Mouse (Mus musculus): ENCODE data around the gene Cd68. TPM values are rescaled to one million over a fixed set of nuclear protein-coding genes. Genes with fewer than 3 reads are reported as not detected.

Cd68 gene
- total and polyA plus RNA-seq, 3 experiments = 82.2 to 343 (median 122) TPM

GRCm38 (mm10) chr11:69708614-69709265, 42.8 kb upstream of the Cd68 start:
- no peaks in the 10 kb centered on the region for H3K79me2 ChIP-seq (replicated peaks; ENCODE audit: control insufficient read depth, extremely low read depth, insufficient read depth, poor library complexity, severe bottlenecking)
- H3K9ac ChIP-seq (ENCODE audit: insufficient read depth, low read depth) = no peak overlapping the region

GRCm38 (mm10) chr11:69707873-69708381, 42.0 kb upstream of the Cd68 start:
- in situ Hi-C loops (cut with MboI; ENCODE audit: low pct_ligation_motif_present, low pct_unique_long_range_greater_than_20kb, low sequenced_read_pairs) = no loop called here
- H3K9ac ChIP-seq (ENCODE audit: insufficient read depth, low read depth) = no peak overlapping the region

More at GRCm38 (mm10) chr11:69708614-69709265, 42.8 kb upstream of the Cd68 start:
- no peak for TF ChIP-seq CTCF (conservative IDR thresholded peaks at IDR 0.05 in 1 of 2, IDR thresholded peaks at IDR 0.05 in 1 of 2; ENCODE audit: low read depth in 2 of 2, low read length in 2 of 2)
- no peak for TF ChIP-seq JUN (IDR thresholded peaks at IDR 0.05; ENCODE audit: insufficient read depth, low read depth, low read length)
- no peak for TF ChIP-seq USF2 (conservative IDR thresholded peaks at IDR 0.05; ENCODE audit: low read depth, low read length)
- TF ChIP-seq ETS1 (conservative IDR thresholded peaks at IDR 0.05; ENCODE audit: low read depth, low read length) = no peak
- TF ChIP-seq RAD21 (IDR thresholded peaks at IDR 0.05; ENCODE audit: low read depth, low read length) = no peak
- no peak for TF ChIP-seq KAT2A (IDR thresholded peaks at IDR 0.05; ENCODE audit: insufficient replicate concordance, low read length)
- TF ChIP-seq SIN3A (IDR thresholded peaks at IDR 0.05; ENCODE audit: low read length) = no peak
- no peak overlapping the region for H3K4me2 ChIP-seq (ENCODE audit: insufficient read depth, low read depth, poor library complexity, severe bottlenecking)
- no peak overlapping the region for H3K4me3 ChIP-seq (replicated peaks in 1 of 3; ENCODE audit: low read depth in 2 of 3, low read length in 2 of 3, poor library complexity in 1 of 3)
- H3K9me3 ChIP-seq (replicated peaks; ENCODE audit: low read length) = no peaks in the 10 kb centered on the region
- no peak overlapping the region for H3K27ac ChIP-seq (ENCODE audit: insufficient read depth, low read depth)
- dilution Hi-C loops (cut with MboI; ENCODE audit: extremely low pct_ligation_motif_present, extremely low pct_unique_long_range_greater_than_20kb, low sequenced_read_pairs) = no loop called here
- no peak for DNase-seq (ENCODE audit: extremely low read depth)
- in situ Hi-C loops (cut with MboI; ENCODE audit: low pct_ligation_motif_present, low pct_unique_long_range_greater_than_20kb, low sequenced_read_pairs) = no loop called here
- no peaks in the 10 kb centered on the region for H3K36me3 ChIP-seq (replicated peaks in 1 of 2; ENCODE audit: control insufficient read depth in 1 of 2, insufficient read depth in 1 of 2, low read length in 1 of 2)
- peaks cover 1% of the 10 kb centered on the region for H3K27me3 ChIP-seq (replicated peaks)
- H3K4me1 ChIP-seq (ENCODE audit: control insufficient read depth in 1 of 2, insufficient read depth in 2 of 2) = peaks cover 0 to 12% of the 10 kb centered on the region in 2 experiments; a peak in 1 of 4 replicates

More at GRCm38 (mm10) chr11:69707873-69708381, 42.0 kb upstream of the Cd68 start:
- Histone ChIP-seq H3K9me3 (replicated peaks; ENCODE audit: low read length) (no peaks in the 10 kb centered on the region), H3K27me3 (replicated peaks) (peaks cover 1% of the 10 kb centered on the region), H3K4me1 (ENCODE audit: control insufficient read depth in 1 of 2, insufficient read depth in 2 of 2) (peaks cover 0 to 12% of the 10 kb centered on the region in 2 experiments; a peak in 1 of 4 replicates), H3K4me3 (replicated peaks in 1 of 3; ENCODE audit: low read depth in 2 of 3, low read length in 2 of 3, poor library complexity in 1 of 3) (no peak overlapping the region), H3K79me2 (replicated peaks; ENCODE audit: control insufficient read depth, extremely low read depth, insufficient read depth, poor library complexity, severe bottlenecking) (no peaks in the 10 kb centered on the region), H3K4me2 (ENCODE audit: insufficient read depth, low read depth, poor library complexity, severe bottlenecking) (no peak overlapping the region), H3K36me3 (replicated peaks in 1 of 2; ENCODE audit: control insufficient read depth in 1 of 2, insufficient read depth in 1 of 2, low read length in 1 of 2) (no peaks in the 10 kb centered on the region), H3K27ac (ENCODE audit: insufficient read depth, low read depth) (no peak overlapping the region)
- TF ChIP-seq EP300 (IDR thresholded peaks at IDR 0.05; ENCODE audit: low read length) (no peak), RCOR1 (conservative IDR thresholded peaks at IDR 0.05; ENCODE audit: low read depth, low read length) (no peak), USF1 (IDR thresholded peaks at IDR 0.05; ENCODE audit: low read depth, low read length) (no peak), ETS1 (conservative IDR thresholded peaks at IDR 0.05; ENCODE audit: low read depth, low read length) (no peak), SIN3A (IDR thresholded peaks at IDR 0.05; ENCODE audit: low read length) (no peak), CHD2 (IDR thresholded peaks at IDR 0.05; ENCODE audit: low read length) (no peak), POLR2A (IDR thresholded peaks at IDR 0.05; ENCODE audit: low read depth, low read length) (no peak), USF2 (conservative IDR thresholded peaks at IDR 0.05; ENCODE audit: low read depth, low read length) (no peak), CTCF (conservative IDR thresholded peaks at IDR 0.05 in 1 of 2, IDR thresholded peaks at IDR 0.05 in 1 of 2; ENCODE audit: low read depth in 2 of 2, low read length in 2 of 2) (no peak), NELFE (IDR thresholded peaks at IDR 0.05; ENCODE audit: low read depth, low read length) (no peak), GABPA (IDR thresholded peaks at IDR 0.05; ENCODE audit: insufficient replicate concordance, low read depth, low read length) (no peak), MXI1 (IDR thresholded peaks at IDR 0.05; ENCODE audit: low read depth, low read length) (no peak), SMC3 (IDR thresholded peaks at IDR 0.05; ENCODE audit: low read depth, low read length) (no peak), MAZ (IDR thresholded peaks at IDR 0.05; ENCODE audit: low read depth, low read length) (no peak), ZMIZ1 (IDR thresholded peaks at IDR 0.05; ENCODE audit: low read depth, low read length) (no peak), ZNF384 (IDR thresholded peaks at IDR 0.05; ENCODE audit: low read depth, low read length) (no peak), MYC (IDR thresholded peaks at IDR 0.05; ENCODE audit: low read depth, low read length) (no peak), PAX5 (IDR thresholded peaks at IDR 0.05; ENCODE audit: low read length) (no peak), HCFC1 (IDR thresholded peaks at IDR 0.05; ENCODE audit: low read depth, low read length) (no peak), ZC3H11A (IDR thresholded peaks at IDR 0.05; ENCODE audit: low read depth, low read length) (no peak)
- dilution Hi-C loops (cut with MboI; ENCODE audit: extremely low pct_ligation_motif_present, extremely low pct_unique_long_range_greater_than_20kb, low sequenced_read_pairs) = no loop called here
- DNase-seq (ENCODE audit: extremely low read depth) = no peak

All from CH12.LX (cell line).